Mouse (Mus musculus): ENCODE measurements around the gene Iqcf1.
"Not testable (repeated sequence)": the region's sequence is repeated elsewhere in the genome, so short reads cannot be mapped to it uniquely, and the experiment has no call there.

The Iqcf1 gene

GRCm38 (mm10) chr9:106483606-106484005 is 16.2 kb upstream of the Iqcf1 start:
- DNase-seq = no peak

GRCm38 (mm10) chr9:106485076-106485475 is 14.7 kb upstream of the Iqcf1 start:
- no peak for DNase-seq

GRCm38 (mm10) chr9:106487602-106488001 is 12.2 kb upstream of the Iqcf1 start:
- not testable (repeated sequence) for DNase-seq

- no peak for DNase-seq
These were observed 2.1 kb downstream of the Iqcf1 start for GRCm38 (mm10) chr9:106501846-106502245.

- no peak for DNase-seq
These were observed 4.5 kb downstream of the Iqcf1 start for GRCm38 (mm10) chr9:106504246-106504645.

- DNase-seq = peak; percentile 67
These were observed 9.6 kb downstream of the Iqcf1 start for GRCm38 (mm10) chr9:106509356-106509755.

- peak; percentile 12 for DNase-seq
These were observed 13.1 kb downstream of the Iqcf1 start for GRCm38 (mm10) chr9:106512729-106513450.

- no peak for DNase-seq
These were observed 13.8 kb downstream of the Iqcf1 start for GRCm38 (mm10) chr9:106513566-106513965.

GRCm38 (mm10) chr9:106514273-106514672 is 14.5 kb downstream of the Iqcf1 start, which contains the start of gene Iqcf5:
Iqcf5 (plus strand) TSS chr9:106514573.
- DNase-seq = no peak

- DNase-seq = no peak
These were observed 19.7 kb downstream of the Iqcf1 start for GRCm38 (mm10) chr9:106519433-106519832.

- no peak for DNase-seq
These were observed 20.1 kb downstream of the Iqcf1 start for GRCm38 (mm10) chr9:106519909-106520308.

GRCm38 (mm10) chr9:106531833-106532232 is 32.1 kb downstream of the Iqcf1 start:
- peak; percentile 28 for DNase-seq

GRCm38 (mm10) chr9:106534296-106534695 is 34.5 kb downstream of the Iqcf1 start:
- DNase-seq = no peak

GRCm38 (mm10) chr9:106534975-106535374 is 35.2 kb downstream of the Iqcf1 start:
- DNase-seq = peak; percentile 47

Data from layer of hippocampus, adult 9-11 months (tissue).